Mouse (Mus musculus): ENCODE data around the gene Mov10l1.

Gene Mov10l1

DNA sequence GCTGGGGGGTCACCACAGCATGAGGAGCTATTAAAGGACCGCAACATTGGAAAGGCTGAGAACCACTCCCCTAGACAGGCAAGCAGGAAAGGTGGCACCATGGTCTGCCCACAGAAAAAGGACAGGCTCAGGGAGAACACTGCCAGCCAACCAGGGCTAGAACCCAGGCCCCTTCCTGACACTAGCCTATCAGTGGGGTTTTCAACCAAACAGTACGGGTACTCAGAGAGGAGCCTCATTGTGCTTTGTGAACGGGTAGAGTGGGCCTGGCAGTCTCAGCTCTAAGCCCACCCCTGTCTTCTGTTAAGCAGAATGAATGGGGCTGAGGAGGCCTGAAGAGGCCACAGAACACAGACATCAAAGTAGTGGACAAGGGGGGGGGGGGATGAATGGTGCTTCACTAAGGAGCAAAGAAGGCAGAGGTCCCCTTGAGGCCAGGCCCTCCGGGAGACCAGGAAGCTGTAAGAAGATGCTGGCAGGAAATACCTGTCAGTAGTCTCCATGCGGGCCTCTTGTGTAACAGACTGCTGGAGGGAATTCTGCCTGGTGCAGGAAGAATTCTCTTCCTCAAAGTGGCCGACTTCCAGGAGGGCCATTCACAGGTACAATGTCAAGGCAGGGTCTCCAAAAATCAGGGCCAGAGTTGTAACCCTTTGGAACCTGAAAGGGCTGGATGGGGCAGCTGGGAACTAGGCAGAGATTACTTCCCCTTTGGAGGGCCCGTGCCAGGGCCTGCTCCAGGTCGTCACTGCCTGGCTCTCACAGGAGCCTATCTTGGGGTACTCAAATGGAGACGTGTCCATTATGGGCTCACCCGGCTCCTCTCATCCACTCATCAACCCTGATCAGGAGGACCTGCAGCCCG, 92.1 kb downstream of the Mov10l1 start, which contains the start of gene Trabd:
TSS of gene Trabd (plus strand) at position 512 of the 865 bp plus-strand sequence.
- in situ Hi-C loops (cut with MboI, MseI), result no loop called here

GRCm38 (mm10) chr15:89075478-89076147, 92.9 kb downstream of the Mov10l1 start:
- in situ Hi-C loops (cut with MboI, MseI), result no loop called here

- in situ Hi-C loops (cut with MboI, MseI), result no loop called here
These were observed 93.5 kb downstream of the Mov10l1 start for GRCm38 (mm10) chr15:89076156-89076731.

GRCm38 (mm10) chr15:89078208-89078836, 95.6 kb downstream of the Mov10l1 start:
- in situ Hi-C loops (cut with MboI, MseI), result no loop called here

- in situ Hi-C loops (cut with MboI, MseI), result no loop called here
These were observed 101.2 kb downstream of the Mov10l1 start for GRCm38 (mm10) chr15:89083906-89084305.

- in situ Hi-C loops (cut with MboI, MseI), result no loop called here
These were observed 102.1 kb downstream of the Mov10l1 start for GRCm38 (mm10) chr15:89084826-89085225.

GRCm38 (mm10) chr15:89088607-89089247, 106.0 kb downstream of the Mov10l1 start, which contains the start of gene Selenoo:
TSS of gene Selenoo (plus strand) at chr15:89089084.
- in situ Hi-C loops (cut with MboI, MseI), result no loop called here

GRCm38 (mm10) chr15:89089248-89090051, 106.7 kb downstream of the Mov10l1 start:
- in situ Hi-C loops (cut with MboI, MseI), result no loop called here

- in situ Hi-C loops (cut with MboI, MseI), result no loop called here
These were observed 108.0 kb downstream of the Mov10l1 start for GRCm38 (mm10) chr15:89090662-89091061.

GRCm38 (mm10) chr15:89092181-89092580, 109.5 kb downstream of the Mov10l1 start:
- in situ Hi-C loops (cut with MboI, MseI), result no loop called here

- in situ Hi-C loops (cut with MboI, MseI), result no loop called here
These were observed 114.7 kb downstream of the Mov10l1 start for GRCm38 (mm10) chr15:89097450-89097849.

- in situ Hi-C loops (cut with MboI, MseI), result no loop called here
These were observed 115.9 kb downstream of the Mov10l1 start for GRCm38 (mm10) chr15:89098616-89099015.

- in situ Hi-C loops (cut with MboI, MseI), result no loop called here
These were observed 118.1 kb downstream of the Mov10l1 start for GRCm38 (mm10) chr15:89100823-89101222.

DNA sequence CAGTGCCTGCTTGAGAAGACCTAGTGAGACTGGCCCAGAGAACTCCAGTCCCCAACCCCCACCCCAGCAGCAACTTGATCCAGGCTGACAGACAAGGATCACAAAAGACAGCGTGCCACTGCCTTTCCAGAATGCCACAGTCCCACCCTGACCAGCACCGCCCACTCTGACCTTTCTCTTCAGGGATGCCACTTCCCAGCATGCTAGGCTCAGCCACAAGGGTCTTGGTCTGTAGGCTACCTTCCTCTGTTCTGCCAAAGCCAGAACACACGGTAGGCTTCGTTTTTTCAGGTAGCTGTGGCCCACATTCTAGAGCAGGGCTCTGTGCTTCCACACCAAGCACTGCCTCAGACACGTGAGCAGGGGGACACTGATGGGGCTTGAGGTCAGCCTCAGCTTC, 119.9 kb downstream of the Mov10l1 start:
- in situ Hi-C loops (cut with MboI, MseI), result no loop called here

DNA sequence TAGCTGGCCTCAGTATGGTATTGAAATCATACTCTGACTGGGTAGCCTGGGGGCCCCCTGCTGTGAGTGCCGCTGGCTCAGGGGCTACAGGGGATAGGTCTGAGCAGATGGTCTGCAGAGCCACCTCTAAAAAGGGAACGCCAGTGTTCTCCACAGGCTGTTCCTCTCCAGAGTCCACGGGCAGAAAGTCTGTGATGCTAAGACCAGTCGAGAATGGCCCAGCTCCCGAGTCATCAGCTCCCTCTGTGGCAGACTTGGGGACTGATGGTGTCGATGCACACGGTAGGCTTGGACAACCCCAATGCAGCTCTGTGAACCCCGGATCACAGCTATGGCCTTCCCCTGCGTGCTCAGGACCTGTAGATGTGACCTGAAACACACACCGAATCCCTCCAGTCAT, 121.2 kb downstream of the Mov10l1 start:
- in situ Hi-C loops (cut with MboI, MseI), result no loop called here

DNA sequence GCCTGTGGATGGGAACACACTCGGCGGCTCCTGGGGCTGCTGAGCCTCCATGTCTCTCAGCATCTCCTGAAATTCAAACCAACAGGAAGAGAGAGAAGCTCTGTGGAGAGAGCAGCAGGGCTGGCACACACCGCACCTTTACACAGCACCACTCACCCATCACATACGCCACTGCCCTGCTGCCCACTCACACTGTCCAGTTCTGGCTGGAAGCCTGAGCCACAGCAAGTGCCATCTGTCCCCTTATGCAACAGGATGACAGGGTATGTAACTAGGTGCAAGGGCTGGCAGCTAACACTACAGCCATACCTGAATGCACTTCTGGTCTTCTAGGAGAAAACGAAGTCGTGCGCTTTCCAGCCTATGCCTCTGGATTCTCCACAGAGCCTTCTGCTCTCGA, 121.7 kb downstream of the Mov10l1 start:
- in situ Hi-C loops (cut with MboI, MseI), result no loop called here
